Mouse (Mus musculus): ENCODE data around the gene Arhgef2. TPM values are rescaled to one million over a fixed set of nuclear protein-coding genes. Genes with fewer than 3 reads are reported as not detected.

Arhgef2 gene
- polyA plus RNA-seq, 1 experiment from 2014 or later, result 186 TPM

- Histone ChIP-seq H3K9ac (no peak overlapping the region), H3K4me2 (replicated peaks) (no peak overlapping the region), H3K27ac (no peak overlapping the region), H3K36me3 (peaks cover 32% of the 10 kb centered on the region), H3K9me3 (no peaks in the 10 kb centered on the region), H3K4me1 (no peaks in the 10 kb centered on the region), H3K4me3 (no peak overlapping the region), H3K27me3 (replicated peaks) (no peaks in the 10 kb centered on the region)
- WGBS, result 81% methylated on average over 13 of the region's 13 CpGs
- ATAC-seq (ENCODE audit: low FRiP score, low read depth), result no peak
These were observed 45.1 kb downstream of the Arhgef2 start for GRCm38 (mm10) chr3:88650713-88651504.

GRCm38 (mm10) chr3:88651669-88652618 is 46.2 kb downstream of the Arhgef2 start:
- H3K27me3 ChIP-seq (replicated peaks), result no peaks in the 10 kb centered on the region
- peaks cover 22% of the 10 kb centered on the region for H3K36me3 ChIP-seq
- no peaks in the 10 kb centered on the region for H3K4me1 ChIP-seq
- no peak overlapping the region for H3K27ac ChIP-seq
- 83% methylated on average over 18 of the region's 18 CpGs for WGBS
- ATAC-seq (ENCODE audit: low FRiP score, low read depth), result no peak
- H3K4me2 ChIP-seq (replicated peaks), result no peak overlapping the region
- H3K9ac ChIP-seq, result no peak overlapping the region
- no peaks in the 10 kb centered on the region for H3K9me3 ChIP-seq
- H3K4me3 ChIP-seq, result no peak overlapping the region

GRCm38 (mm10) chr3:88652846-88653515 is 47.2 kb downstream of the Arhgef2 start, which contains the start of gene Rxfp4:
Gene Rxfp4, minus strand, starts transcription at chr3:88653142.
- Histone ChIP-seq H3K9ac (no peak within 1 kb of the TSS), H3K4me1 (no peaks in the 10 kb centered on the region), H3K4me3 (no peak within 1 kb of the TSS), H3K27me3 (replicated peaks) (no peaks in the 10 kb centered on the region), H3K36me3 (peaks cover 11% of the 10 kb centered on the region), H3K4me2 (replicated peaks) (no peak within 1 kb of the TSS), H3K9me3 (no peaks in the 10 kb centered on the region), H3K27ac (no peak within 1 kb of the TSS)
- ATAC-seq (ENCODE audit: low FRiP score, low read depth), result no peak
- 90% methylated on average over 17 of the region's 17 CpGs for WGBS

- no peak for ATAC-seq (ENCODE audit: low FRiP score, low read depth)
- H3K4me1 ChIP-seq, result no peaks in the 10 kb centered on the region
- H3K4me2 ChIP-seq (replicated peaks), result no peak overlapping the region
- no peak overlapping the region for H3K4me3 ChIP-seq
- no peak overlapping the region for H3K27ac ChIP-seq
- H3K9ac ChIP-seq, result no peak overlapping the region
- WGBS, result 86% methylated on average over 6 of the region's 6 CpGs
- no peaks in the 10 kb centered on the region for H3K9me3 ChIP-seq
- H3K27me3 ChIP-seq (replicated peaks), result no peaks in the 10 kb centered on the region
- peaks cover 4% of the 10 kb centered on the region; the same call in 1 of the 2 replicates for H3K36me3 ChIP-seq
These were observed 48.0 kb downstream of the Arhgef2 start for GRCm38 (mm10) chr3:88653516-88654370.

- ATAC-seq (ENCODE audit: low FRiP score, low read depth), result no peak
- H3K36me3 ChIP-seq, result no peaks in the 10 kb centered on the region
- no peaks in the 10 kb centered on the region for H3K4me1 ChIP-seq
- H3K4me2 ChIP-seq (replicated peaks), result no peak overlapping the region
- H3K4me3 ChIP-seq, result no peak overlapping the region
- no peaks in the 10 kb centered on the region for H3K9me3 ChIP-seq
- WGBS, result 85% methylated on average over 4 of the region's 4 CpGs
- no peaks in the 10 kb centered on the region for H3K27me3 ChIP-seq (replicated peaks)
- no peak overlapping the region for H3K9ac ChIP-seq
- no peak overlapping the region for H3K27ac ChIP-seq
These were observed 48.9 kb downstream of the Arhgef2 start for GRCm38 (mm10) chr3:88654621-88655020.

GRCm38 (mm10) chr3:88655619-88656018 is 49.9 kb downstream of the Arhgef2 start:
- H3K4me3 ChIP-seq, result no peak overlapping the region
- H3K27ac ChIP-seq, result no peak overlapping the region
- no peak overlapping the region for H3K9ac ChIP-seq
- 82% methylated on average over 8 of the region's 8 CpGs for WGBS
- no peak overlapping the region for H3K4me2 ChIP-seq (replicated peaks)
- H3K27me3 ChIP-seq (replicated peaks), result no peaks in the 10 kb centered on the region
- no peaks in the 10 kb centered on the region for H3K9me3 ChIP-seq
- no peak for ATAC-seq (ENCODE audit: low FRiP score, low read depth)
- H3K36me3 ChIP-seq, result no peaks in the 10 kb centered on the region
- H3K4me1 ChIP-seq, result no peaks in the 10 kb centered on the region

- no peak for ATAC-seq (ENCODE audit: low FRiP score, low read depth)
- Histone ChIP-seq H3K9ac (no peak overlapping the region), H3K27me3 (replicated peaks) (no peaks in the 10 kb centered on the region), H3K4me3 (no peak overlapping the region), H3K4me1 (no peaks in the 10 kb centered on the region), H3K36me3 (no peaks in the 10 kb centered on the region), H3K27ac (no peak overlapping the region), H3K4me2 (replicated peaks) (no peak overlapping the region), H3K9me3 (no peaks in the 10 kb centered on the region)
- 83% methylated on average over 5 of the region's 5 CpGs for WGBS
These were observed 52.8 kb downstream of the Arhgef2 start for GRCm38 (mm10) chr3:88658441-88659127.

- Histone ChIP-seq H3K36me3 (no peaks in the 10 kb centered on the region), H3K4me3 (no peak overlapping the region), H3K27ac (no peak overlapping the region), H3K27me3 (replicated peaks) (no peaks in the 10 kb centered on the region), H3K9me3 (no peaks in the 10 kb centered on the region), H3K4me2 (replicated peaks) (no peak overlapping the region), H3K4me1 (no peaks in the 10 kb centered on the region), H3K9ac (0 out of 2 replicates have a peak overlapping the region, but pooled peaks have one; percentile 33)
- no peak for ATAC-seq (ENCODE audit: low FRiP score, low read depth)
- WGBS, result 38% methylated on average over 6 of the region's 6 CpGs
These were observed 54.0 kb downstream of the Arhgef2 start for GRCm38 (mm10) chr3:88659798-88660197.

GRCm38 (mm10) chr3:88664095-88664494 is 58.3 kb downstream of the Arhgef2 start:
- no peak overlapping the region for H3K27ac ChIP-seq
- 84% methylated on average over 4 of the region's 4 CpGs for WGBS
- H3K27me3 ChIP-seq (replicated peaks), result no peaks in the 10 kb centered on the region
- H3K4me2 ChIP-seq (replicated peaks), result no peak overlapping the region
- no peaks in the 10 kb centered on the region for H3K4me1 ChIP-seq
- no peak overlapping the region for H3K4me3 ChIP-seq
- H3K9me3 ChIP-seq, result no peaks in the 10 kb centered on the region
- no peaks in the 10 kb centered on the region for H3K36me3 ChIP-seq
- ATAC-seq (ENCODE audit: low FRiP score, low read depth), result no peak
- no peak overlapping the region for H3K9ac ChIP-seq

- Histone ChIP-seq H3K27ac (no peak overlapping the region), H3K9me3 (no peaks in the 10 kb centered on the region), H3K4me1 (no peaks in the 10 kb centered on the region), H3K36me3 (no peaks in the 10 kb centered on the region), H3K4me3 (peak overlapping the region; percentile 7; the same call in 1 of the 2 replicates), H3K9ac (no peak overlapping the region), H3K27me3 (replicated peaks) (no peaks in the 10 kb centered on the region), H3K4me2 (replicated peaks) (peak overlapping the region; percentile 53)
- ATAC-seq (ENCODE audit: low FRiP score, low read depth), result peak; percentile 77
- WGBS, result 12% methylated on average over 11 of the region's 11 CpGs
These were observed 71.6 kb downstream of the Arhgef2 start for GRCm38 (mm10) chr3:88677399-88677798.

GRCm38 (mm10) chr3:88683814-88684213 is 78.0 kb downstream of the Arhgef2 start:
- H3K27ac ChIP-seq, result no peak overlapping the region
- no peaks in the 10 kb centered on the region for H3K27me3 ChIP-seq (replicated peaks)
- H3K9ac ChIP-seq, result no peak overlapping the region
- no peak overlapping the region for H3K4me2 ChIP-seq (replicated peaks)
- no peak for ATAC-seq (ENCODE audit: low FRiP score, low read depth)
- H3K9me3 ChIP-seq, result no peaks in the 10 kb centered on the region
- peaks cover 15% of the 10 kb centered on the region for H3K4me1 ChIP-seq
- H3K36me3 ChIP-seq, result peaks cover 7% of the 10 kb centered on the region
- H3K4me3 ChIP-seq, result no peak overlapping the region
- 93% methylated on average over 2 of the region's 2 CpGs for WGBS
